Mouse (Mus musculus) embryonic facial prominence, embryonic 14.5 days (tissue): ENCODE results near the gene Fbxo11. TPM values are rescaled to one million over a fixed set of nuclear protein-coding genes. Genes with fewer than 3 reads are reported as not detected.

Experiments used
- ATAC-seq: fragments of 200-750 bp; cut with Nextera tagmentation; 2 replicates; pipeline ENCODE4 v1.8.0; 2017; ENCODE audit warnings: low read depth, moderate number of reproducible peaks, moderate TSS enrichment
- DNase-seq: peaks from one replicate; pipeline ENCODE4 v3.0.0-alpha.2; 2015; ENCODE audit warnings: low spot score
- H3K27ac ChIP-seq: fragments of 300-500 bp; sonication (generic); replicated peaks from 2 replicates; pipeline ENCODE4 v1.5.1; 2014; ENCODE audit warnings: low read depth, mild to moderate bottlenecking, low read length, moderate library complexity
- H3K27me3 ChIP-seq: fragments of 300-500 bp; sonication (generic); replicated peaks from 2 replicates; pipeline ENCODE4 v1.6.1; 2014; ENCODE audit warnings: low read length; ENCODE audit not compliant: control insufficient read depth, insufficient read depth
- H3K36me3 ChIP-seq: fragments of 300-500 bp; sonication (generic); 2 replicates; pipeline ENCODE4 v1.6.1; 2014; ENCODE audit warnings: low read length, mixed read lengths; ENCODE audit not compliant: control insufficient read depth, insufficient read depth
- H3K4me1 ChIP-seq: fragments of 300-500 bp; sonication (generic); 2 replicates; pipeline ENCODE4 v1.6.1; 2014; ENCODE audit warnings: antibody characterized with exemption, low read length; ENCODE audit not compliant: control insufficient read depth, insufficient read depth
- H3K4me2 ChIP-seq: fragments of 300-500 bp; sonication (generic); 2 replicates; pipeline ENCODE4 v1.6.1; 2014; ENCODE audit warnings: low read depth, mild to moderate bottlenecking, low read length, moderate library complexity, mixed read lengths
- H3K4me3 ChIP-seq: fragments of 300-500 bp; sonication (generic); 2 replicates; pipeline ENCODE4 v1.5.1; 2014; ENCODE audit warnings: low read depth, mild to moderate bottlenecking, low read length
- H3K9ac ChIP-seq: fragments of 300-500 bp; sonication (generic); 2 replicates; pipeline ENCODE4 v1.6.1; 2014; ENCODE audit warnings: low read depth, mild to moderate bottlenecking, low read length, moderate library complexity, mixed read lengths
- H3K9me3 ChIP-seq: fragments of 300-500 bp; sonication (generic); 2 replicates; pipeline ENCODE4 v1.6.1; 2016; ENCODE audit warnings: low read length; ENCODE audit not compliant: control insufficient read depth
- WGBS: fragments of 180-500 bp; shearing (Covaris S2); extraction: QIAGEN DNeasy Blood & Tissue Kit; methylation state at CpG from one replicate; pipeline ENCODE4 v1.1.7; 2014; 5-methylcytosine and 5-hydroxymethylcytosine counted together
- polyA plus RNA-seq: library from polyadenylated mRNA; unstranded; fragments of >200 nt; fragmentation: Nextera tagmentation; extraction: Ambion mirVana; gene quantifications from 2 replicates; pipeline ENCODE4 v1.2.1, GENCODE M21; 2014

Gene Fbxo11
- polyA plus RNA-seq, 1 experiment from 2014 or later: 25.0 TPM

DNA sequence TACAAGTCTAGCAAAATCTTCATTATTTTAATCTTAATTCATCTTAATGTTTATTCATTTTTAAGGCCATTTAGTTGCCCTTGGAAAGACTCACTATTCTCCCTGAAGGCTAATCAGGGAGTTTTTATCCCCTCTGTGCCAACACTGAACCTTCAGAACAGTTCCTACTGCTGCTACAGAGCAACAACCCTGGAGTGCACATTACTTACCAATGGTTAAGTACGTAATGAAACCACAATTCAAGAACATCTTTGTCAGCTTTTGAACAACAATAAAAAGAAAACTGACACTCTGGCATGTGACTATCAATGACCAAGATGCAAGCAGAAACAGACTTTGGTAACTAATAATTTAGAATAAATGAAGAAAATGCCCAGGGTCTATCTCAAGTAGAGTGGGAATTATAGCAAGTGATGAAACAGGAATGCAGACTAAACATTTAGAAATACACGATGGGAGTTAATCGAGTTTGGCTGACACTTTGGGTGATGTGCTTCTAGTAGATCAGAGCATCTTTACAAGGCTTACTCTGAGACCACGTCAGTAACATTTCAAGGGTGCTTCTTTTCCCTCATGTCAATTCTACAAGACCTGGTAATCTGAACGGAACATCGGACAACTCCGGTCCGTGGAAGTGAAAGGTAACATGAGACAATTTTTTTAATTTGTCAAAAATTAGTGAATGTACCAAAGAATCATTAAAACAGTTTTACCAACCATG lies 2.1 kb downstream of the Fbxo11 start:
- Histone ChIP-seq H3K36me3 (no peaks in the 10 kb centered on the region), H3K9me3 (no peaks in the 10 kb centered on the region), H3K9ac (peak overlapping the region; percentile 99), H3K4me2 (peak overlapping the region; percentile 81), H3K4me3 (peak overlapping the region; percentile 95), H3K4me1 (peaks cover 21% of the 10 kb centered on the region), H3K27ac (no peak overlapping the region), H3K27me3 (no peaks in the 10 kb centered on the region)
- 15% methylated on average over 8 of the region's 8 CpGs for WGBS
- DNase-seq (no peak), ATAC-seq (no peak)

DNA sequence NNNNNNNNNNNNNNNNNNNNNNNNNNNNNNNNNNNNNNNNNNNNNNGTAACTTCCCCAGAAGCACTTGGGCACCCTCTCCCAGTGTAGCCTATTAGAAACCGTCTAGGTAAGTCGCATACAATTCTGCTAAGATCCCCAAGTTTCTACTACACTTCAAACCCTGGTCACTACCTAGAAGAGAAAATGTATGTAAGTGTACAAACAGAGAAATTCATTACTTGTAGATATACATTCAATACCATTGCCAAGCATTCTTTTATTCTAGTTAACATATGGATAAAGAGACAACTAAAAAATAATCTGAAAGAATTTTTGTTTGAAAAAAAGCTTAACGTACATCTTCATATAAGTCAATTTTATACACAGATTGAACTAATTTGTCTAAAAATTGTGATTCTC lies 3.1 kb downstream of the Fbxo11 start:
- Histone ChIP-seq H3K27me3 (no peaks in the 10 kb centered on the region), H3K36me3 (no peaks in the 10 kb centered on the region), H3K4me1 (peaks cover 16% of the 10 kb centered on the region), H3K4me3 (no peak overlapping the region), H3K4me2 (no peak overlapping the region), H3K9me3 (no peaks in the 10 kb centered on the region), H3K27ac (no peak overlapping the region), H3K9ac (no peak overlapping the region)
- WGBS: 54% methylated on average over 3 of the region's 3 CpGs
- no peak for ATAC-seq
- DNase-seq: no peak

DNA sequence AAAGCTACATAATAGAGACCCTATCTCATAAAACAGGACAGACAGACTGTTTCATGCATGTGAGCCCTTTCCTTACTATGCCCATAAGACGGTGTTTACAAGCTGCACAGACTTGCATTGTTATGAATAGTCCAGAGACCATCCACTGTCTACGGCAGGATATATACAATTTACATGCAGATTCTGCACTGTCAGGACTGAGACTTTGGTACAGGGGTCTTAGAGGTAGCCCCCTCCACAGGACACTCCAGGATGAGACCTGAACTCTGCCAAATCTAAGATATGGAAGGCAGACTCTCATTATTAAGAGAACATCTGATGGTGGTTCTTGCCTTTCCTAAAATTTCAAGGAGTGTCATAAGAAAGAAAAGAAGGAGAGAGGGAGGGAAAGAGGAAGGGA lies 6.8 kb downstream of the Fbxo11 start:
- DNase-seq (no peak), ATAC-seq (no peak)
- no peaks in the 10 kb centered on the region for H3K36me3 ChIP-seq
- no peak overlapping the region; the same call in 1 of the 2 replicates for H3K4me2 ChIP-seq
- H3K9ac ChIP-seq: no peak overlapping the region
- H3K4me3 ChIP-seq: no peak overlapping the region
- H3K27ac ChIP-seq: no peak overlapping the region
- H3K9me3 ChIP-seq: no peaks in the 10 kb centered on the region
- no peaks in the 10 kb centered on the region for H3K27me3 ChIP-seq
- H3K4me1 ChIP-seq: peaks cover 13% of the 10 kb centered on the region
- WGBS: 68% methylated on average over 2 of the region's 2 CpGs

DNA sequence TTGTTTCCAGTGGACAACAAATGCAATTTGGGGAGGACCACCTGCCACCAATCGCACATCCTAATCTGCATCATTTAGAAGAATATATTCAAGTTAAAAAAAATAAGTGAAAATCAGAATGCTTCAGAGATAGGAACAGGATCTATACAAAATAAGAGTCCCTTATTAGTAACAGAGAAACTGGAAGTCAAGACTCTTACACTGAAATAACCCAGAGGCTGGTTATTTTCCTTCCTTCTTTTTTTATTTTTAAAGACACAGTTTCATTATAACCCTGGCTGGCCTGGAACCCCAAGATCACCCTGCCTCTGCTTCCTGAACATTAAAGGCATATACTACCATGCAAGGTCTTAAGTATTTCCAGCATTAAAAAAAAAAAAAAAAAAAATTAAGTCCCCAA lies 7.2 kb downstream of the Fbxo11 start:
- H3K36me3 ChIP-seq: no peaks in the 10 kb centered on the region
- H3K9ac ChIP-seq: no peak overlapping the region
- no peak for DNase-seq
- H3K4me1 ChIP-seq: peaks cover 9% of the 10 kb centered on the region; the same call in 1 of the 2 replicates
- no peak overlapping the region for H3K27ac ChIP-seq
- H3K27me3 ChIP-seq: no peaks in the 10 kb centered on the region
- WGBS: 88% methylated on average over 1 of the region's 1 CpGs
- H3K9me3 ChIP-seq: no peaks in the 10 kb centered on the region
- H3K4me2 ChIP-seq: no peak overlapping the region; the same call in 1 of the 2 replicates
- no peak for ATAC-seq
- H3K4me3 ChIP-seq: no peak overlapping the region

DNA sequence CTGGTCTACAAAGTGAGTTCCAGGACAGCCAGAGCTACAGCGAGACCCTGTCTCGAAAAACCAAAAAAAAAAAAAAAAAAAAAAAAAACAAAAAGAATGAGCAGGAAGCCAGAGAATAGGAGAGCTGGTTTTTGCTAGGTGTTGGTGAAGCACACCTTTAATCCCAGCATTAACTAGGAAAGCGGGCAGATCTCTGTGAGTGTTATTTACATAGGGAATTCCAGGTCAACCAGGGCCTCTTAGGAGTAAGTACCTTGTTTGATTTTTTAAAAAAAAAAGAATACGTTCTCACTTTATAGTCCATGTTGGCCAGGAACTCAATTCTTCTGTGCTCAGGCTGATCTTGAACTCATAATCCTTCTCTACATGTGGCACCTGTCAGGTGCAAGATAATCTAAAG lies 13.4 kb downstream of the Fbxo11 start:
- H3K4me3 ChIP-seq: no peak overlapping the region
- ATAC-seq: no peak
- no peaks in the 10 kb centered on the region for H3K27me3 ChIP-seq
- DNase-seq: no peak
- 91% methylated on average over 4 of the region's 4 CpGs for WGBS
- H3K36me3 ChIP-seq: 0 out of 2 replicates have a peak, but pooled peaks cover 3% of the 10 kb centered on the region
- no peak overlapping the region for H3K4me2 ChIP-seq
- H3K9me3 ChIP-seq: no peaks in the 10 kb centered on the region
- H3K9ac ChIP-seq: no peak overlapping the region
- H3K4me1 ChIP-seq: no peaks in the 10 kb centered on the region
- no peak overlapping the region for H3K27ac ChIP-seq

DNA sequence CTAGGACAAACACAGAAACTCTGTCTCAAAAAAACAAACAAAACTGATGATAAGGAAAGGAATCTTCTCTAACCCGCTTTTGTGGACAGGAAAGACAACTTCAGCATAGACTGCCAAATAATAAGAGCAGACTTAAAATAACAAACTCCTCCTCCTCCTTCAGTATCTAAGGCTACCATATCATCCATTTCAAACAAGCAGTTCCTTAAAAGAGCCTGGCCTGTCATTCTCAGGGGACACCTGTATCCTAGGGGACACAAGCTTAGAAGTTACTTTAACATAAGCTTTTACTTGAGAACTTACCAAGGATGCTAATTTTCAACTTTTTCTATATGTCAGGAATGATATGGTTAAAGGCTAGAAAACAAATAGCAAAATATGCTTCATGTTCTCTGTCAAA lies 14.2 kb downstream of the Fbxo11 start:
- ATAC-seq (no peak), DNase-seq (no peak)
- no peaks in the 10 kb centered on the region for H3K27me3 ChIP-seq
- H3K36me3 ChIP-seq: 0 out of 2 replicates have a peak, but pooled peaks cover 3% of the 10 kb centered on the region
- WGBS: 87% methylated on average over 1 of the region's 1 CpGs
- no peaks in the 10 kb centered on the region for H3K9me3 ChIP-seq
- H3K27ac ChIP-seq: no peak overlapping the region
- H3K4me1 ChIP-seq: no peaks in the 10 kb centered on the region
- no peak overlapping the region for H3K4me3 ChIP-seq
- H3K9ac ChIP-seq: no peak overlapping the region
- no peak overlapping the region for H3K4me2 ChIP-seq

DNA sequence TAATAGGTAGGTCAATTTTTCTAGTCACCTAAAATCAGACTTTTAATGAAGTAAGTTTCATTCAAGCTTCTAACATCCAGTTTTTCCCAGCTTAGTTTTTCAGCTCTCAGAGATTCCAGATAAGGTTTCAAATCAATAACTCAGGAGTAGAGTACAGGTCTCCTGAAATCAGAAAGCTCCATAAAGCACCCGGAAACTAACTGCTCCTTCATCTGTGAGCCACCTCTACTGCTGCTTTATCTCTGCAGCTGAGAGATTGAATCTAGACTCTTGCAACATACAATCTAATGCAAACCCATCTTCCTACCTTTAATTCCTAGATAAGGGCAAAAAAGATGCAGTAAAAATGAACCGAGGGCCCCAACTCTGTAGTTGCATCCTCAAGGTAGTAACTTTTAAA lies 14.8 kb downstream of the Fbxo11 start:
- DNase-seq (no peak), ATAC-seq (no peak)
- Histone ChIP-seq H3K4me3 (no peak overlapping the region), H3K4me2 (no peak overlapping the region), H3K4me1 (no peaks in the 10 kb centered on the region), H3K27ac (no peak overlapping the region), H3K9me3 (no peaks in the 10 kb centered on the region), H3K36me3 (0 out of 2 replicates have a peak, but pooled peaks cover 3% of the 10 kb centered on the region), H3K9ac (no peak overlapping the region), H3K27me3 (no peaks in the 10 kb centered on the region)
- 92% methylated on average over 2 of the region's 2 CpGs for WGBS

DNA sequence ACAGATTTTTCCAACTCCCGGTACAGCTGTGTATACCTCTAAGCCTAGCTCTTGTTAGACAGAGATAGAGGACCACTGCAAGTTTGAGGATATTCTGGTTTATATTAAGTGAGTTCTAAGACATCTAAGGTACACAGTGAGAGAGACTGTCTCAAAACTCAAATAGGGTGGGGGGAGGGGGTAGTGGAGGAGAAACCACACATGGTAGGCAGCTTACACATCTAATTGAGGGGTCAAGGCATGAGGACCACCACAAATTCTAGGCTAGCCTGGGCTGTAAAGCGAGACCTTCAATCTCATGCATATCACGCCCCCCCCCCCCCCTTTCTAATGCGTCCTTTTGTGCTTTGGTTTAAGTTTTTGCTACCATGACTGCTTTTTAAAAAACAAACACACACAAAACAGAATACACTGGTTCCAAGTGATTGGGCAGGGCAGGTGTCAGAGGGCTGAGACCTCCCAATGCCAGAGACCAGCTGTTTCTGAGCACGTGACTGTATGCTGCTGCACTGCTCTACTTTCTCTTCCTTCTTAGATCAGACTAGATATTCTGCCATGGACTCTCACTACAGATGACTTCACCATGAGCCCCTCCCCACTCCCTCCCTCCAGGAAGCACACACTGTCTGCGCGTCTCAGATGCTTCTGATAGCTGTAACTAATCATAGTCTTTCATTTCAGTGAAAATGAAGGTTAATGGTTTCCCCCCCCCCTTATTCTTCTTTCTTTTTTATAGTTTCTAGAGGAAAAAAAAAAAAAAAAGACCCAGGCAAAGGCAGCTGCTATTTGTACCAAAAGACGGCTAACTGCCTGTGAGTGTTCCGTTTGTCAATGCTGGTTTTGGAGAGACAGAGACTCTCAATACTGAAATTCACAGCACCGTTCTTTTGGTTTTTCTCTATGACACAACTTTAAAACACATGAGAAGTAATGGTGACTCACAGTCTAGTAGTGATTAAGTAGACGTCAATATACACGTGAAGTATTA lies 22.7 kb downstream of the Fbxo11 start:
- ATAC-seq (peak; percentile 88), DNase-seq (peak; percentile 68)
- Histone ChIP-seq H3K4me2 (no peak overlapping the region), H3K9me3 (no peaks in the 10 kb centered on the region), H3K27ac (no peak overlapping the region), H3K4me1 (peaks cover 3% of the 10 kb centered on the region; the same call in 1 of the 2 replicates), H3K9ac (no peak overlapping the region), H3K27me3 (no peaks in the 10 kb centered on the region), H3K36me3 (0 out of 2 replicates have a peak, but pooled peaks cover 11% of the 10 kb centered on the region), H3K4me3 (no peak overlapping the region)
- 49% methylated on average over 12 of the region's 12 CpGs for WGBS
